Mouse (Mus musculus) G1E (cell line): ENCODE results near the gene Unc5c. TPM values are rescaled to one million over a fixed set of nuclear protein-coding genes. Genes with fewer than 3 reads are reported as not detected.

Experiments
- ATAC-seq: 2 replicates; pipeline ENCODE4 v1.8.0; 2016; ENCODE audit warnings: mild to moderate bottlenecking; ENCODE audit not compliant: insufficient number of reproducible peaks, poor library complexity, low FRiP score, severe bottlenecking; ENCODE audit errors: extremely low read depth
- DNase-seq: peaks from one replicate; pipeline ENCODE4 v3.0.0; 2012; ENCODE audit warnings: low spot score
- H3K27me3 ChIP-seq: 2 replicates; pipeline ENCODE4 v1.6.1; 2012; ENCODE audit warnings: mild to moderate bottlenecking, low read length, inconsistent platforms; ENCODE audit not compliant: insufficient read depth
- H3K36me3 ChIP-seq: replicated peaks from 2 replicates; pipeline ENCODE3; 2012; ENCODE audit warnings: mild to moderate bottlenecking, inconsistent platforms
- H3K4me1 ChIP-seq: 2 replicates; pipeline ENCODE4 v1.6.1; 2012; ENCODE audit warnings: low read depth, low read length, inconsistent platforms, mixed read lengths; ENCODE audit not compliant: insufficient read depth
- H3K4me3 ChIP-seq: 2 replicates; pipeline ENCODE4 v1.5.1; 2012; ENCODE audit warnings: low read depth, mild to moderate bottlenecking, inconsistent platforms, low read length, moderate library complexity, mixed read lengths
- H3K9me3 ChIP-seq: replicated peaks from 2 replicates; pipeline ENCODE4 v1.6.1; 2012; ENCODE audit warnings: inconsistent platforms
- CTCF ChIP-seq: IDR thresholded peaks from 2 replicates; pipeline ENCODE4 v1.5.1; 2012; ENCODE audit warnings: low read depth, low read length, inconsistent platforms, mixed read lengths
- GATA1 ChIP-seq: IDR thresholded peaks from 2 replicates; pipeline ENCODE4 v1.6.1; 2012; ENCODE audit warnings: borderline replicate concordance, low read length, inconsistent platforms, mixed read lengths
- GATA2 ChIP-seq: IDR thresholded peaks from 2 replicates; pipeline ENCODE4 v1.6.1; 2012; ENCODE audit warnings: low read depth, low read length, inconsistent platforms, borderline replicate concordance
- POLR2AphosphoS5 ChIP-seq: IDR thresholded peaks from 2 replicates; pipeline ENCODE4 v1.6.1; 2012; ENCODE audit warnings: low read depth, low read length, inconsistent platforms; ENCODE audit not compliant: insufficient replicate concordance
- TAL1 ChIP-seq: conservative IDR thresholded peaks from 2 replicates; pipeline ENCODE4 v1.6.1; 2012; ENCODE audit warnings: low read depth, low read length, inconsistent platforms, mixed read lengths
- polyA plus RNA-seq: library from polyadenylated mRNA; stranded (reverse); fragments of >175 nt; gene quantifications from 2 replicates; pipeline ENCODE4 v1.2.3, GENCODE M21; 2012
- total RNA-seq, 2 experiments: library from RNA; stranded (forward) in 1 of 2; stranded (reverse) in 1 of 2; fragments of 200-1000 nt in 1 of 2; fragments of >200 nt in 1 of 2; fragmentation: Nextera tagmentation in 1 of 2; gene quantifications; 2 replicates each; pipeline ENCODE4 v1.2.3; 2014 to 2017

Unc5c gene
- total and polyA plus RNA-seq, 3 experiments: 0.33 TPM; not detected in 2

DNA sequence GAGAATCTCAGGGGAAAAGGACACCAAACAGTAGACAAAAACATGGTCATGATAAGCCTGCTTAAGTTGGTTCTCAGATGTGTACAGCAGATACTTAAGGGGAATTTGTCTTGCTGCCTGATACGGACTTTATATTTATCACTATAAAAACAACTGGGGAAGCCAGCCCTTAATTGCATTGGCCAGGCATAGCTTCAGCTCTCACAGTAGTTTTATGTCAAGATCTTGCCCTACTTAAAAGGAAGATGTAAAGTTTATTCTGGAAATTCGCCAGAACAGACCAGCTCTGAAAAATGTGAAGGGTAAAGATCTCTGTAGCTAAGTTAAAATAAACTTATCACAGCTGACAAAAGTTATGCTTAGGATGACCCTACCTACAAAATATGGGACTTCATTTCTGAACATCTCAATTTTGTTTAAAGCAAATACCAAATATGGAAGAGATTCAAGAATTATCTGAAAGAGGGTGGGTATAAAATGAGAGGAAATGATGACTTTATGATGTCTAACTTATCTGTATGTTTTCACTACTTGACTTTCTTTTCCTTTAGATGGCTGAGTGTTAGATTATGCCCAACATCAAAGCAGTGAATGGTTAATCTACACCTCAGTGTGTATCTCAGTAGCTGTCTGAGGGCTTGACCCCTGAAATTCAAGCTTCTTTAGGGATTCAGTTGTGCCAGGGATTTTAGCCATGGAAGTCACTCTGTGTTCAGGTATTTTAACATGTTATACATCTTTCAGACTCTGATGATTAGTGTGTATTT is 18.8 kb downstream of the Unc5c start:
- ATAC-seq (no peak), DNase-seq (no peak)
- TF ChIP-seq TAL1 (no peak), GATA1 (no peak), GATA2 (no peak), POLR2AphosphoS5 (no peak)
- no peaks in the 10 kb centered on the region for H3K9me3 ChIP-seq
- no peaks in the 10 kb centered on the region for H3K27me3 ChIP-seq
- H3K4me3 ChIP-seq: no peak overlapping the region
- H3K4me1 ChIP-seq: no peaks in the 10 kb centered on the region
- H3K36me3 ChIP-seq: no peaks in the 10 kb centered on the region

- Histone ChIP-seq H3K36me3 (no peaks in the 10 kb centered on the region), H3K4me1 (no peaks in the 10 kb centered on the region), H3K27me3 (no peaks in the 10 kb centered on the region), H3K4me3 (no peak overlapping the region), H3K9me3 (no peaks in the 10 kb centered on the region)
- TF ChIP-seq TAL1 (no peak), GATA1 (no peak), GATA2 (no peak), CTCF (no peak), POLR2AphosphoS5 (no peak)
- no peak for ATAC-seq
- DNase-seq: no peak
Observed at GRCm38 (mm10) chr3:141485218-141485617, 20.2 kb downstream of the Unc5c start.

- Histone ChIP-seq H3K4me1 (no peaks in the 10 kb centered on the region), H3K27me3 (no peaks in the 10 kb centered on the region), H3K4me3 (no peak overlapping the region), H3K36me3 (no peaks in the 10 kb centered on the region), H3K9me3 (no peaks in the 10 kb centered on the region)
- ATAC-seq (no peak), DNase-seq (no peak)
- TF ChIP-seq POLR2AphosphoS5 (no peak), GATA2 (no peak), CTCF (no peak), TAL1 (no peak)
Observed at GRCm38 (mm10) chr3:141490647-141491046, 25.6 kb downstream of the Unc5c start.

- H3K9me3 ChIP-seq: no peaks in the 10 kb centered on the region
- DNase-seq: no peak
- ATAC-seq: no peak
- no peaks in the 10 kb centered on the region for H3K27me3 ChIP-seq
- no peaks in the 10 kb centered on the region for H3K4me1 ChIP-seq
- H3K4me3 ChIP-seq: no peak overlapping the region
- TF ChIP-seq GATA1 (no peak), GATA2 (no peak), POLR2AphosphoS5 (no peak), CTCF (no peak), TAL1 (no peak)
- H3K36me3 ChIP-seq: no peaks in the 10 kb centered on the region
Observed at GRCm38 (mm10) chr3:141491272-141491950, 26.4 kb downstream of the Unc5c start.

DNA sequence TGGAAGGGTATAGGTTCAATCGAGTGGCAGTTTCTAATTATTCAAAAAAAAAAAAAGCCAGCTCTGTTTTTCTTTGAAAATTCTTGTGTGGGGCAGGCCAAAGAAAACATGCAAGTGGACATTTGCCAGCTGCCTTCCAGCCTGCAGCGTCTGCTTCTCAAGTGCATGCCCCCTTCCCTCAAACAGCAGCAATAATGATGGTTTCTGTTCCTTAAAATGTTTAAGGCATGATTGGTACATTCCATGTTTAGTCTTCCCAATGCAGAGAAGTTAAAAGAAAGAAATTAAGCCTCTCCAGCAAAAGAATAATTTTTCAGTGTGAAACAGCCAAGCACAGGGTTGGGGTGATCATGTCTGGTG is 26.9 kb downstream of the Unc5c start:
- no peak for DNase-seq
- TF ChIP-seq GATA2 (no peak), POLR2AphosphoS5 (no peak), GATA1 (no peak)
- H3K27me3 ChIP-seq: no peaks in the 10 kb centered on the region
- H3K4me1 ChIP-seq: no peaks in the 10 kb centered on the region
- ATAC-seq: no peak
- H3K36me3 ChIP-seq: no peaks in the 10 kb centered on the region
- H3K9me3 ChIP-seq: no peaks in the 10 kb centered on the region
- H3K4me3 ChIP-seq: no peak overlapping the region

DNA sequence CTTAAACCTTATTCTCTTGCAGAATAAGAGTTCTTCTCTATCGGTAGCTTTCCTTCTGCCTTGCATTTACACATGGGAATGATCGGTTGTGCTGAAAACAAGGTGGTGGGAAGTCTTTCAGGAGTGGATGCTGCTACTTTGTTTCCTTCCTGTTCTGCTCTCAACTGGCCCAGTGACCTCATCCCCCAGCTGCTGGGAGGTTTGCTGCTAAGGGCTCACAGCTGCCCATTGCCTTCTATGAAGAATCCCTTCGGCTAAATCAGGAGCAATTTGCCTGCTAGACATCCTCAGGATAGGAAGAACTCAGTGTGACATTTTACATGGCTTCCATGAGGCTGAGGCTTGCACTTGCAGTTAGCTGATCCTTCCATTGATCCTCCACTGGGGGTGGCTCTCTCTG is 28.0 kb downstream of the Unc5c start:
- no peak for DNase-seq
- Histone ChIP-seq H3K4me1 (no peaks in the 10 kb centered on the region), H3K4me3 (no peak overlapping the region), H3K36me3 (no peaks in the 10 kb centered on the region), H3K27me3 (no peaks in the 10 kb centered on the region), H3K9me3 (no peaks in the 10 kb centered on the region)
- TF ChIP-seq CTCF (no peak), GATA2 (no peak), TAL1 (no peak), GATA1 (no peak), POLR2AphosphoS5 (no peak)
- no peak for ATAC-seq

- H3K4me3 ChIP-seq: no peak overlapping the region
- no peaks in the 10 kb centered on the region for H3K27me3 ChIP-seq
- ATAC-seq: no peak
- no peak for TF ChIP-seq CTCF
- TF ChIP-seq POLR2AphosphoS5: no peak
- no peak for TF ChIP-seq TAL1
- TF ChIP-seq GATA2: no peak
- no peak for TF ChIP-seq GATA1
- H3K4me1 ChIP-seq: no peaks in the 10 kb centered on the region
- no peaks in the 10 kb centered on the region for H3K9me3 ChIP-seq
- H3K36me3 ChIP-seq: no peaks in the 10 kb centered on the region
- no peak for DNase-seq
Observed at GRCm38 (mm10) chr3:141498348-141499056, 33.5 kb downstream of the Unc5c start.
